Mouse (Mus musculus) small intestine, adult 2 months (tissue): ENCODE results near the gene Tmem243.

ENCODE experiments used
- CTCF ChIP-seq: fragments of 200-500 bp; IDR thresholded peaks from 2 replicates; pipeline ENCODE4 v1.5.1; 2012; ENCODE audit warnings: low read depth, mild to moderate bottlenecking, control low read depth, inconsistent platforms, low read length, moderate library complexity, mixed read lengths; ENCODE audit not compliant: insufficient replicate concordance, insufficient read length; ENCODE audit errors: extremely low read depth
- POLR2A ChIP-seq: fragments of 200-500 bp; IDR thresholded peaks from 2 replicates; pipeline ENCODE4 v1.6.1; 2012; ENCODE audit warnings: low read depth, mild to moderate bottlenecking, control low read depth, inconsistent platforms, low read length, moderate library complexity

DNA sequence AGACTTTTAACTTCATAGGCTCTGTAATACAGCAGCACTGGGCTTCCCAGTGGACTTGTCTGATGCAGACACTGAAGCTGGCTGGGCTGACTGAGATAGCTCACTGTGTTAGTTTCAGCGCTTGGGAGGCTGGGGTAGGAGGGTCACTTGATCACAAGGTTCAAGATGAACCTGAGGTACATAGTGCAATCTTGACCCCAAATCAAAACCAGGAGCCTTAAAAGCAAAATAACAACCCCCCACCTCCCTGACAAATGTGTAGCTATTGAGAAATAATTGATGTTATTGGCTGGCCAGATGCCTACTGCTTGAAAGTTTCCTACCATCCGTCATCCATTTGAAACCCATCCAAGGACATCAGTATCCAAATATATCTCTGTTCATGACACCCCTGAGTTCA lies 2.2 kb downstream of the Tmem243 start:
- TF ChIP-seq POLR2A (no peak), CTCF (no peak)
